Comparison of ENCODE assay signal across 7 mouse cellular contexts in the genomic region with DNA sequence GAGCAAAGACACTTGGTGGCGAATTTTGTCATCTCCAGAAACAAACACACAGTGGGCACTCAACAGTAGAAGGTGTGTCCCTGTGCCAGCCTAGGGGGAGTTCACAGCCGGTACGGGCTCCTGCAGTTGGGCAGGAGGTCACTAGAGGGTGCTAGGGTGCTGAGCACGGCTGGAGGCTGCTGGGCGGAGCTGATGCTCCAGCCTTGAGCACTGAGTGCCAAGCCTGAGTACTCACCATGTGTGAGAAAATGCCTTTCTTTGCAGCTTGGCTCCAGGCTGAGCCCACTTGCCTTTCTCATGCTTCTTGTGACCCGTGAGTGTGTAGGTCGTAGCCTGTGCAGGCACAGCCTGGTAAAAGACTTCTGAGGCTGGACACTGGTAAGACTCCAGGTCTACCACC. TPM values are rescaled to one million over a fixed set of nuclear protein-coding genes. Genes with fewer than 3 reads are reported as not detected.
DNase-seq lines count a peak whose midpoint lies in the region; ATAC-seq and TF ChIP-seq lines count a peak whose summit lies in the region.

No protein-coding gene starts in this region.

- peak; percentile 88 for ATAC-seq in embryonic facial prominence, embryonic 14.5 days (ENCODE audit: low read depth)
- peak; percentile 84 for ATAC-seq in limb, embryonic 14.5 days (ENCODE audit: low FRiP score, low read depth)
- ATAC-seq in midbrain, embryonic 16.5 days, result peak; percentile 78

- no peaks in the 10 kb centered on the region for H3K27me3 ChIP-seq in embryonic facial prominence, embryonic 14.5 days (replicated peaks; ENCODE audit: control insufficient read depth, insufficient read depth, low read length)
- no peaks in the 10 kb centered on the region for H3K27me3 ChIP-seq in limb, embryonic 14.5 days (ENCODE audit: control insufficient read depth, insufficient read depth, low read length)
- H3K27me3 ChIP-seq in midbrain, embryonic 16.5 days (ENCODE audit: control insufficient read depth, insufficient read depth, low read depth, low read length), result no peaks in the 10 kb centered on the region

- no peak overlapping the region for H3K4me2 ChIP-seq in embryonic facial prominence, embryonic 14.5 days (ENCODE audit: low read depth, low read length)
- H3K4me2 ChIP-seq in limb, embryonic 14.5 days (replicated peaks; ENCODE audit: low read depth, low read length, severe bottlenecking), result no peak overlapping the region
- no peak overlapping the region for H3K4me2 ChIP-seq in midbrain, embryonic 16.5 days (ENCODE audit: low read length)

- peaks cover 11% of the 10 kb centered on the region for H3K4me1 ChIP-seq in embryonic facial prominence, embryonic 14.5 days (ENCODE audit: control insufficient read depth, insufficient read depth, low read length)
- H3K4me1 ChIP-seq in limb, embryonic 14.5 days (ENCODE audit: control insufficient read depth, insufficient read depth, low read length), result peaks cover 15% of the 10 kb centered on the region
- peaks cover 7% of the 10 kb centered on the region for H3K4me1 ChIP-seq in midbrain, embryonic 16.5 days (ENCODE audit: control insufficient read depth, insufficient read depth, low read length)

- no peak overlapping the region for H3K9ac ChIP-seq in embryonic facial prominence, embryonic 14.5 days (ENCODE audit: low read depth, low read length)
- H3K9ac ChIP-seq in limb, embryonic 14.5 days (ENCODE audit: low read depth, low read length, severe bottlenecking), result no peak overlapping the region
- H3K9ac ChIP-seq in midbrain, embryonic 16.5 days (ENCODE audit: low read depth, low read length), result no peak overlapping the region

- H3K4me3 ChIP-seq in embryonic facial prominence, embryonic 14.5 days (ENCODE audit: low read depth, low read length), result no peak overlapping the region
- no peak overlapping the region for H3K4me3 ChIP-seq in limb, embryonic 14.5 days (replicated peaks; ENCODE audit: low read length)
- no peak overlapping the region for H3K4me3 ChIP-seq in midbrain, embryonic 16.5 days (ENCODE audit: low read depth, low read length)

- H3K9me3 ChIP-seq in embryonic facial prominence, embryonic 14.5 days (ENCODE audit: control insufficient read depth, low read length), result no peaks in the 10 kb centered on the region
- no peaks in the 10 kb centered on the region for H3K9me3 ChIP-seq in limb, embryonic 14.5 days (ENCODE audit: control insufficient read depth, low read length)
- no peaks in the 10 kb centered on the region for H3K9me3 ChIP-seq in midbrain, embryonic 16.5 days (replicated peaks; ENCODE audit: control insufficient read depth, low read length, poor library complexity, severe bottlenecking)

- H3K27ac ChIP-seq in embryonic facial prominence, embryonic 14.5 days (replicated peaks; ENCODE audit: low read depth, low read length), result no peak overlapping the region
- H3K27ac ChIP-seq in limb, embryonic 14.5 days (replicated peaks; ENCODE audit: low read depth, low read length), result no peak overlapping the region
- no peak overlapping the region for H3K27ac ChIP-seq in midbrain, embryonic 16.5 days (ENCODE audit: low read length)

- no peak for TF ChIP-seq POLR2A in limb, embryonic 14.5 days (IDR thresholded peaks at IDR 0.05; ENCODE audit: borderline replicate concordance, extremely low read depth, insufficient read depth, insufficient read length)

- peak; percentile 94 for DNase-seq in adrenal gland, postnatal 14 days
- DNase-seq in embryonic facial prominence, embryonic 14.5 days (ENCODE audit: low spot score), result peak; percentile 93
- DNase-seq in heart, adult 9 months (ENCODE audit: low spot score in 2 of 2), result peak; percentile 84 to 87
- peak; percentile 88 for DNase-seq in kidney, adult 9 months
- DNase-seq in limb, embryonic 14.5 days (ENCODE audit: low spot score), result peak; percentile 87
- DNase-seq in spleen, postnatal 10 days (ENCODE audit: low spot score in 2 of 2), result peak; percentile 61 to 87

- H3K36me3 ChIP-seq in embryonic facial prominence, embryonic 14.5 days (ENCODE audit: control insufficient read depth, insufficient read depth, low read length), result no peaks in the 10 kb centered on the region
- no peaks in the 10 kb centered on the region for H3K36me3 ChIP-seq in limb, embryonic 14.5 days (ENCODE audit: control insufficient read depth, insufficient read depth, low read length)
- no peaks in the 10 kb centered on the region for H3K36me3 ChIP-seq in midbrain, embryonic 16.5 days (ENCODE audit: control insufficient read depth, insufficient read depth, low read length)

- 0% methylated on average over 7 of the region's 7 CpGs for WGBS in embryonic facial prominence, embryonic 14.5 days
- WGBS in limb, embryonic 14.5 days, result 0% methylated on average over 7 of the region's 7 CpGs
- 1% methylated on average over 7 of the region's 7 CpGs for WGBS in midbrain, embryonic 16.5 days

RNA-seq across cellular contexts. Expression of gene Pwwp2b, which starts 14.6 kb away (rescaled TPM):
- 10.9 and 11.2 TPM in 2 replicates for total RNA-seq in adrenal gland, postnatal 14 days (2021)
- 11.0 and 11.6 TPM in 2 replicates for polyA plus RNA-seq in embryonic facial prominence, embryonic 14.5 days (2014; fragmentation: Nextera tagmentation; extraction: Ambion mirVana)
- polyA plus RNA-seq in limb, embryonic 14.5 days (2012; rRNA removed), result 9.5 and 10.6 TPM in 2 replicates
- polyA plus RNA-seq in limb, embryonic 14.5 days (2014; fragmentation: Nextera tagmentation; extraction: Ambion mirVana), result 13.1 and 14.1 TPM in 2 replicates
- polyA plus RNA-seq in midbrain, embryonic 16.5 days (2015; fragmentation: Nextera tagmentation; extraction: Ambion mirVana), result 4.4 and 5.1 TPM in 2 replicates

RNA-seq across cellular contexts. Expression of gene Stk32c, which starts 20.6 kb away (rescaled TPM):
- 2.7 and 3.9 TPM in 2 replicates for total RNA-seq in adrenal gland, postnatal 14 days (2021)
- polyA plus RNA-seq in embryonic facial prominence, embryonic 14.5 days (2014; fragmentation: Nextera tagmentation; extraction: Ambion mirVana), result 0.11 and 0.35 TPM in 2 replicates
- polyA plus RNA-seq in limb, embryonic 14.5 days (2012; rRNA removed), result 3.2 and 4.1 TPM in 2 replicates
- 0.14 and 0.32 TPM in 2 replicates for polyA plus RNA-seq in limb, embryonic 14.5 days (2014; fragmentation: Nextera tagmentation; extraction: Ambion mirVana)
- polyA plus RNA-seq in midbrain, embryonic 16.5 days (2015; fragmentation: Nextera tagmentation; extraction: Ambion mirVana), result 3.2 and 3.7 TPM in 2 replicates

RNA-seq across cellular contexts. Expression of gene Lrrc27, which starts 20.9 kb away (rescaled TPM):
- 3.8 and 3.9 TPM in 2 replicates for total RNA-seq in adrenal gland, postnatal 14 days (2021)
- 3.2 and 3.3 TPM in 2 replicates for polyA plus RNA-seq in embryonic facial prominence, embryonic 14.5 days (2014; fragmentation: Nextera tagmentation; extraction: Ambion mirVana)
- 3.9 and 6.1 TPM in 2 replicates for polyA plus RNA-seq in limb, embryonic 14.5 days (2012; rRNA removed)
- 3.2 and 4.2 TPM in 2 replicates for polyA plus RNA-seq in limb, embryonic 14.5 days (2014; fragmentation: Nextera tagmentation; extraction: Ambion mirVana)
- 6.2 and 7.0 TPM in 2 replicates for polyA plus RNA-seq in midbrain, embryonic 16.5 days (2015; fragmentation: Nextera tagmentation; extraction: Ambion mirVana)
